Mouse (Mus musculus): ENCODE measurements around the gene Samd11.
A peak's percentile ranks its signal among the peaks of the same experiment; 100 is the strongest.

Gene Samd11

GRCm38 (mm10) chr4:156215649-156216048, 39.8 kb downstream of the Samd11 start, which contains the start of gene Perm1:
Perm1 (plus strand) TSS chr4:156215868.
- peak; percentile 40 for DNase-seq (ENCODE audit: low read depth, low spot score)

DNA sequence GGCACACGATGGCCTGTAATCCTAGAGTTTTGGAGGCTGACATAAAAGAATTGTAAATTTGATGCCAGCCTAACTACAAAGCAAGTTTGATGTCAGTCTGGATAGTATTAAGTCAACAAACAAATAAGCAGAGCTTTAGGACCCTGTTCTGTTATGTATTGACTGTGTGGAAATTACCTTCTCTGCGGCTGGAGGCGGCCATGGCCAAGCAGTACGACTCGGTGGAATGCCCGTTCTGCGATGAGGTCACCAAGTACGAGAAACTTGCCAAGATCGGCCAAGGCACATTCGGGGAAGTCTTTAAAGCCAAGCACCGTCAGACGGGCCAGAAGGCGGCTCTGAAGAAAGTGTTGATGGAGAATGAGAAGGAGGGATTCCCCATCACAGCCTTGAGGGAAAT, 42.3 kb downstream of the Samd11 start:
- DNase-seq (ENCODE audit: low read depth, low spot score): no peak

- DNase-seq (ENCODE audit: low read depth, low spot score): peak; percentile 31
These were observed 45.4 kb downstream of the Samd11 start for GRCm38 (mm10) chr4:156209963-156210635.

DNA sequence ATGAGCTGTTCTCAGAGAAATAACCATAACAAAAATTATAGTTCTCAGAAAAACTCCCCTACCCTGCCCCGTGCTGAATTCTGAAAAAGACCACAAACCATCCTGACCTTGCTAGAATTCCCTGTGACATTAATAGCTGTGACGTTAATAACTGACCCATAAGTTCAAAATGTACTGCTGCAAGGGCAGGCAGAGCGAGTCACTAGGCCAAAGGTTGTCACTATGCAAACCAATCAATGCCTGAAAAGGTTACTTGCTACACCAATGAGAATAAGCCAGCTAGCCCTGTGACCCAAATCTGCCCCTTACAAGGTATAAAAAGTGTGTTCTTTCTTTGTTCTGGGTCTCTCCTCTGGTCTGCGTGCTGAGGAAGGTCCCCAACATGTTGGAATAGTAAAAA, 46.6 kb downstream of the Samd11 start:
- no peak for DNase-seq (ENCODE audit: low read depth, low spot score)

GRCm38 (mm10) chr4:156203413-156204131, 51.9 kb downstream of the Samd11 start:
- DNase-seq (ENCODE audit: low read depth, low spot score): peak; percentile 36

- peak; percentile 90 for DNase-seq (ENCODE audit: low read depth, low spot score)
These were observed 52.5 kb downstream of the Samd11 start, which contains the start of gene AW011738 for GRCm38 (mm10) chr4:156203001-156203412. AW011738 (plus strand) TSS chr4:156203304.

GRCm38 (mm10) chr4:156202462-156202893, 53.0 kb downstream of the Samd11 start:
- DNase-seq (ENCODE audit: low read depth, low spot score): peak; percentile 16

GRCm38 (mm10) chr4:156200623-156201475, 54.6 kb downstream of the Samd11 start, which contains the start of gene Isg15:
Isg15 (minus strand) TSS chr4:156200818.
- DNase-seq (ENCODE audit: low read depth, low spot score): peak; percentile 53

DNA sequence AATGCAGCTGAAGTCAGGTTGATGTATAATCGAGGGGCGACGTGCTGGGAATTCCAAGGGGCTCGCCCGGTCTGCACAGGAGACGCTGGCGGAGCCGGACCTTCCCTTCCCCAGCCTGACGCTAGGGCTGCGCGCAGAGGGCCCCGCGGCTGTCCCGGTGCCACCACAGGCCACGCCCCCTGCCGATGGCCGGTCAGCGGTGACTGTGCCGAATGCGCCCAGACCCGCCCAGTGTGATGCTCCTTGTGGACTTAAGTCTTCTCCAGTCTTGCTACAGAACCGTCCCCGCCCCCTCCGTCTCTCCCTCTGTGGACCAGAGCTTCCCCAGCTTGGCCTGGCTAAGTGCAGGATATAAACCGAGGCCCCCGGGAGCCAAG, 57.6 kb downstream of the Samd11 start:
- DNase-seq (ENCODE audit: low read depth, low spot score): peak; percentile 89

GRCm38 (mm10) chr4:156197131-156197828, 58.2 kb downstream of the Samd11 start, which contains the start of gene Agrn:
Agrn (minus strand) TSS chr4:156197488.
- peak; percentile 75 for DNase-seq (ENCODE audit: low read depth, low spot score)

All from brain, adult 2 months (tissue).